Mouse (Mus musculus): ENCODE measurements around the gene Rnf141.
A peak's percentile ranks its signal among the peaks of the same experiment; 100 is the strongest.

DNA sequence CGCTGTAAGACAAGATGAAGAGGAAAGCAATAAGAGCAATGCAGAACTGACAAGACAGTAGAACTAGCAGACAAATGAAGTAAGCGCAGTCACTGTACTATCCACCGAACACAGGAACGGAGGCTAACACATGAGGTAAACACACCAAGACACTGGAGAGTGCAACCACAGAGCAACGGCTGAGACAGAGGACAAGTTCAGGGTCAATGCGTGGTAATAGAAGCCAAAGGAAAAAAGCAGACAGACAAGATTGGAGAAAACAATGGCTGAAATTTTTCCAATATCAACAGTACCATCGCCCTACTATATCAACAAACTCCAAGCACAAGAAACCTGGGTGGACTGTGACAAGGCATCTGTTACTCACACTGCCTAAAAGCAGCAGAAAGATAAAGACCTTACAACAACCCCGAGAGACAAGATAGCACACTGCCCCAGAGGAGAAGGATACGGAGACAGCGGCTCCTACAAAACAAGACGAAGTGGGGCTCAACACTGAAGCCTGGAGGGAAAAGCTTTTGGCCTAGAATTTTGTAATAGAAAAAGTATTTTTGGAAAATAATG lies 25.4 kb downstream of the Rnf141 start:
- TF ChIP-seq CTCF (IDR thresholded peaks at IDR 0.05) (no peak), EP300 (IDR thresholded peaks at IDR 0.05) (0 out of 2 replicates have a peak, but pooled peaks have one; percentile 23)
